Mouse (Mus musculus) hindbrain, embryonic 11.5 days (tissue): ENCODE measurements around the gene Gm21974. TPM values are rescaled to one million over a fixed set of nuclear protein-coding genes. Genes with fewer than 3 reads are reported as not detected.
"Not testable (repeated sequence)": the region's sequence is repeated elsewhere in the genome, so short reads cannot be mapped to it uniquely, and the experiment has no call there.

Source experiments
- ATAC-seq: fragments of 200-750 bp; cut with Nextera tagmentation; 2 replicates; pipeline ENCODE4 v1.8.0; 2017; ENCODE audit warnings: mild to moderate bottlenecking, moderate TSS enrichment, moderate library complexity; ENCODE audit not compliant: low FRiP score
- DNase-seq: peaks from one replicate; pipeline ENCODE4 v3.0.0-alpha.2; 2015; ENCODE audit warnings: low spot score
- H3K27ac ChIP-seq: fragments of 300-500 bp; sonication (generic); 2 replicates; pipeline ENCODE4 v1.5.1; 2014; ENCODE audit warnings: mild to moderate bottlenecking, low read depth, low read length
- H3K27me3 ChIP-seq: fragments of 300-500 bp; sonication (generic); 2 replicates; pipeline ENCODE4 v1.6.1; 2014; ENCODE audit warnings: mild to moderate bottlenecking, low read length, moderate library complexity, mixed read lengths; ENCODE audit not compliant: control insufficient read depth, insufficient read depth
- H3K36me3 ChIP-seq: fragments of 300-500 bp; sonication (generic); 2 replicates; pipeline ENCODE4 v1.6.1; 2014; ENCODE audit warnings: mild to moderate bottlenecking, low read length, moderate library complexity, mixed read lengths; ENCODE audit not compliant: control insufficient read depth, insufficient read depth
- H3K4me1 ChIP-seq: fragments of 300-500 bp; sonication (generic); replicated peaks from 2 replicates; pipeline ENCODE4 v1.6.1; 2014; ENCODE audit warnings: low read length, mixed read lengths; ENCODE audit not compliant: control insufficient read depth, insufficient read depth
- H3K4me2 ChIP-seq: fragments of 300-500 bp; sonication (generic); replicated peaks from 2 replicates; pipeline ENCODE4 v1.6.1; 2014; ENCODE audit warnings: mild to moderate bottlenecking, low read depth, low read length
- H3K4me3 ChIP-seq: fragments of 300-500 bp; sonication (generic); 2 replicates; pipeline ENCODE4 v1.5.1; 2014; ENCODE audit warnings: low read depth, low read length
- H3K9ac ChIP-seq: fragments of 300-500 bp; sonication (generic); 2 replicates; pipeline ENCODE4 v1.6.1; 2014; ENCODE audit warnings: low read depth, low read length
- H3K9me3 ChIP-seq: fragments of 300-500 bp; sonication (generic); 2 replicates; pipeline ENCODE4 v1.6.1; 2016; ENCODE audit warnings: low read length; ENCODE audit not compliant: control insufficient read depth
- WGBS: fragments of 180-500 bp; shearing (Covaris S2); extraction: QIAGEN DNeasy Blood & Tissue Kit; methylation state at CpG from one replicate; pipeline ENCODE4 v1.1.7; 2014; 5-methylcytosine and 5-hydroxymethylcytosine counted together
- polyA plus RNA-seq: library from polyadenylated mRNA; unstranded; fragments of >200 nt; fragmentation: Nextera tagmentation; extraction: Ambion mirVana; gene quantifications from 2 replicates; pipeline ENCODE4 v1.2.1, GENCODE M21; 2014

The Gm21974 gene
- polyA plus RNA-seq, 1 experiment from 2014 or later: not detected

- Histone ChIP-seq H3K4me2 (no peak overlapping the region), H3K4me1 (peaks cover 7% of the 10 kb centered on the region), H3K9ac (no peak overlapping the region), H3K36me3 (0 out of 2 replicates have a peak, but pooled peaks cover 4% of the 10 kb centered on the region), H3K27ac (no peak overlapping the region), H3K9me3 (no peaks in the 10 kb centered on the region), H3K27me3 (no peaks in the 10 kb centered on the region), H3K4me3 (no peak overlapping the region)
- DNase-seq (no peak), ATAC-seq (no peak)
- WGBS: 91% methylated on average over 12 of the region's 12 CpGs
These were observed 12.7 kb upstream of the Gm21974 start for GRCm38 (mm10) chr7:127907939-127908338.

GRCm38 (mm10) chr7:127903971-127904796 is 8.9 kb upstream of the Gm21974 start, which contains the start of gene Bckdk:
TSS of gene Bckdk (plus strand) at chr7:127904082.
- DNase-seq: peak; percentile 85
- peaks cover 7% of the 10 kb centered on the region for H3K4me1 ChIP-seq
- H3K4me3 ChIP-seq: peak within 1 kb of the TSS; percentile 73
- H3K27me3 ChIP-seq: no peaks in the 10 kb centered on the region
- H3K4me2 ChIP-seq: peak within 1 kb of the TSS; percentile 64
- H3K36me3 ChIP-seq: 0 out of 2 replicates have a peak, but pooled peaks cover 4% of the 10 kb centered on the region
- no peaks in the 10 kb centered on the region for H3K9me3 ChIP-seq
- H3K27ac ChIP-seq: peak within 1 kb of the TSS; percentile 51
- peak; percentile 88 for ATAC-seq
- 9% methylated on average over 38 of the region's 38 CpGs for WGBS
- H3K9ac ChIP-seq: peak within 1 kb of the TSS; percentile 75

DNA sequence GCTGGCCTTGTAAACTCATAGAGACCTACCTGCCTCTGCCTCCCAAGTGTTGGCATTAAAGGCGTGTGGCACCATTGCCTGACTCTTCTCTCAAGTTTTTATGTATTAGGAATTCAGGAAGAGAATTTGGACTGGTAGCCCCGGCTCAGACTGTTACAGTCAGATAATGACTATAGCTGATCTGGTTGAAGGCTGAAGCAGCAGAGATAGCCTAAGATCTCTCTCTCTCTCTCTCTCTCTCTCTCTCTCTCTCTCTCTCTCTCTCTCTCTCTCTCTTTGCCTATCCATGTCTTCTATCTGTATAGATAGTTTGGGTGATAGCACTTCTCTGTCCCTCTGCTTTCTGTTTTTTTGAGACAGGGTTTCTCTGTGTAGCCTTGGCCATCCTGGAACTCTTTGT is 6.5 kb upstream of the Gm21974 start:
- Histone ChIP-seq H3K27ac (no peak overlapping the region), H3K27me3 (no peaks in the 10 kb centered on the region), H3K4me3 (no peak overlapping the region), H3K36me3 (no peaks in the 10 kb centered on the region), H3K9ac (no peak overlapping the region), H3K4me2 (no peak overlapping the region), H3K4me1 (peaks cover 7% of the 10 kb centered on the region), H3K9me3 (no peaks in the 10 kb centered on the region)
- DNase-seq: no peak
- ATAC-seq: no peak
- WGBS: 71% methylated on average over 2 of the region's 2 CpGs

DNA sequence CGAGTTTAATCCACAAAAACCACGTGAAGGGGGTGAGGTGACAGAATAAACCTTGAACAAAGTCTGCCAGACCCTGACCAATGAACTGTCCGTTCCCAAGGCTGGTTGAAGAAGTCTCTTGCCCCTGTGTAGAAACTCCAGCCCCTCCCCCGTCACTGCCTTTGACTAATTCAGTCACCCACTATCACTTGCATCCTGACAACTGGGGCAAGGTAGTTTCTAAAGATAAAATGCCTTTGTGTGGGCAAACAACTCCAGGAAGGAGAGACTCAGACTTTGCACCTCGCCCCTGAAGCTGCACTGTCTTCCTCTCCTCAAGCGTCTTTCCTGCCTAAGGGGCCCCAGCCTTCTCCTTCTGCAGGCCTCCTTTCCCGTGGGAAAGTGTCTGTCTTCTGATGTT is 4.7 kb upstream of the Gm21974 start:
- no peaks in the 10 kb centered on the region for H3K36me3 ChIP-seq
- 49% methylated on average over 7 of the region's 7 CpGs for whole genome bisulfite sequencing
- no peak overlapping the region for H3K4me2 ChIP-seq
- no peak overlapping the region for H3K4me3 ChIP-seq
- H3K9me3 ChIP-seq: no peaks in the 10 kb centered on the region
- H3K4me1 ChIP-seq: peaks cover 7% of the 10 kb centered on the region
- H3K27ac ChIP-seq: no peak overlapping the region
- H3K9ac ChIP-seq: no peak overlapping the region
- ATAC-seq (no peak), DNase-seq (no peak)
- no peaks in the 10 kb centered on the region for H3K27me3 ChIP-seq

- H3K4me3 ChIP-seq: no peak overlapping the region
- DNase-seq (no peak), ATAC-seq (no peak)
- no peaks in the 10 kb centered on the region for H3K36me3 ChIP-seq
- H3K4me1 ChIP-seq: no peaks in the 10 kb centered on the region; the same call in 1 of the 2 replicates
- 35% methylated on average over 10 of the region's 10 CpGs for WGBS
- no peak overlapping the region for H3K4me2 ChIP-seq
- H3K27ac ChIP-seq: no peak overlapping the region
- no peaks in the 10 kb centered on the region for H3K9me3 ChIP-seq
- no peaks in the 10 kb centered on the region for H3K27me3 ChIP-seq
- H3K9ac ChIP-seq: no peak overlapping the region
These were observed 3.1 kb upstream of the Gm21974 start for GRCm38 (mm10) chr7:127898179-127898956.

DNA sequence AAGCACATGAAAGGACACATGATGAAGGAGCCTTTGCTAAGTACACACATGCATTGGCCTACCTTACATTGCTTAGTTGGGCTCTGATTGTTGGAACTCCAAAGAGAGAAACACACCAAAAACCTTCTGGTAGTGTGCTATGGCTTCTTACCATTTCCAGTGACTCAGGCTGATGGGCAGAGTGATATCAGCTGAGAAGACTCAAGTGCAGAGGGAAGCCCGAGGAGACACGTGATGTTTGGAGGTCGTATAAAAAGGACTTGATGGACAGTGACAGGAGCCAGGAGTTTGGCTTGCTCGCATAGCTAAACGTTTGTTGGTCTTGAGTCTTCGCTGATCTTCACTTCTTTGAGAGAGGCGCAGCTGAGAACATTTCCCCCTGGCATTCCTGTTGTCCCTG is 2.3 kb upstream of the Gm21974 start:
- H3K4me3 ChIP-seq: no peak overlapping the region
- H3K9ac ChIP-seq: no peak overlapping the region
- 88% methylated on average over 7 of the region's 7 CpGs for WGBS
- no peak overlapping the region for H3K4me2 ChIP-seq
- H3K9me3 ChIP-seq: no peaks in the 10 kb centered on the region
- no peak for ATAC-seq
- no peaks in the 10 kb centered on the region for H3K36me3 ChIP-seq
- no peak for DNase-seq
- H3K27me3 ChIP-seq: no peaks in the 10 kb centered on the region
- H3K4me1 ChIP-seq: no peaks in the 10 kb centered on the region; the same call in 1 of the 2 replicates
- no peak overlapping the region for H3K27ac ChIP-seq

DNA sequence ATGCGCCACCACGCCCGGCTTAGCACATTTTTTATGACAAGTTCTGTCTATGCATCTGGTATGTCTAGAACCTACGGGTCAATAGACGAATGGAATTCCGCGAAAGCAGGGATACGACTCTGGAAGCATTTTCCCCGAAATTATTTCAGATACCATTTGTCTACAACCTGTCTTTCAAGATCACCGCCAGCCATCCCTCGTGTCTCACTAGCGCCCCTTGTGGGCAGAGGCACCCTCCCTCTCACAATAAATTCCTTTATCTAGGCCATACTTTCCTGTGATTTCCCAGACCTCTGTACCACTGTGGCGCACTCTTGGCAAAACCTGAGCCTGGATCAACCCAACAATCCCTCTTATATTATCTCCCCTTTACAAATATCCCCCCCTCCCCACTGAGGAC is 1.1 kb upstream of the Gm21974 start:
- Histone ChIP-seq H3K36me3 (no peaks in the 10 kb centered on the region), H3K27me3 (no peaks in the 10 kb centered on the region), H3K27ac (no peak overlapping the region), H3K4me2 (no peak overlapping the region), H3K4me1 (no peaks in the 10 kb centered on the region; the same call in 1 of the 2 replicates), H3K9ac (no peak overlapping the region), H3K4me3 (no peak overlapping the region), H3K9me3 (no peaks in the 10 kb centered on the region)
- ATAC-seq (no peak), DNase-seq (peak; percentile 66)
- WGBS: 59% methylated on average over 13 of the region's 13 CpGs

- not testable (repeated sequence) for H3K27me3 ChIP-seq, H3K4me2 ChIP-seq, H3K27ac ChIP-seq, H3K9me3 ChIP-seq, H3K36me3 ChIP-seq, H3K4me1 ChIP-seq, DNase-seq, H3K9ac ChIP-seq
- H3K4me3 ChIP-seq: peak overlapping the region; percentile 12; the same call in 1 of the 2 replicates
- WGBS: 70% methylated on average over 7 of the region's 7 CpGs
- peak; percentile 15 for ATAC-seq
These were observed 637 bp upstream of the Gm21974 start for GRCm38 (mm10) chr7:127895891-127896290.
